Mouse (Mus musculus): ENCODE results near the gene Maz.
A peak's percentile ranks its signal among the peaks of the same experiment; 100 is the strongest.

DNA sequence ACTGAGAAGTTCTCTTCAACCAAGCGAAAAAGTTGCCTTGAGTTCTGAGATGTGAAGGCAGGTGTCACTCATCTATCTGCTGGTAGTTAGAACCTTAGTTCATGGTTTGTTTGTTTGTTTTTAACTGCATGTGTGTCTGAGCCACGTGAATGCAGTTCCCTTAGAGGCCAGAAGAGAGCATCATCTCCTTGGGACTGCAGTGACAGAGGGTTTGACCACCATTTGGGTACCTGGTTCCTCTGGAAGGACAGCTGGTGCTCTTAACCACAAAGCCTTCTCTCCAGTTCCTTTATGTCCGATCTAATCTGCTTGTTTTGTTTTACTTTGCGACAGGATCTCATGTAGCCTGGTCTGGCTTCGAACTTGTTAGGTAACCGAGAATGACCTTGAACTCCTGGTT is 38.7 kb upstream of the Maz start:
- no peak for TF ChIP-seq USF1 (IDR thresholded peaks at IDR 0.05; ENCODE audit: low read depth, low read length)
- no peak for TF ChIP-seq POLR2AphosphoS5 (IDR thresholded peaks at IDR 0.05; ENCODE audit: borderline replicate concordance, low read depth, low read length)
- no peak for TF ChIP-seq POLR2A (IDR thresholded peaks at IDR 0.05; ENCODE audit: control insufficient read depth in 1 of 2, insufficient read depth in 1 of 2, low read depth in 1 of 2, low read length in 2 of 2, poor library complexity in 1 of 2)
- no peak for TF ChIP-seq TBP (IDR thresholded peaks at IDR 0.05; ENCODE audit: low read depth, low read length)
- no peak for TF ChIP-seq BHLHE40 (IDR thresholded peaks at IDR 0.05; ENCODE audit: borderline replicate concordance, low read depth, low read length)
- no peak for TF ChIP-seq EP300 (IDR thresholded peaks at IDR 0.05; ENCODE audit: low read depth in 1 of 2, low read length in 2 of 2)
- TF ChIP-seq E2F4 (IDR thresholded peaks at IDR 0.05; ENCODE audit: borderline replicate concordance, low read depth, low read length), result no peak
- TF ChIP-seq SMC3 (IDR thresholded peaks at IDR 0.05; ENCODE audit: low read depth, low read length), result peak; percentile 43
